Mouse (Mus musculus): ENCODE measurements at regions not wholly inside any gene's neighbourhood (a gene's known extent, or its start where the extent isn't known, plus 50 kb on each side); places are given as distances from the start of the nearest gene placed in this dataset.
"Not testable (repeated sequence)": the region's sequence is repeated elsewhere in the genome, so short reads cannot be mapped to it uniquely, and the experiment has no call there.

DNA sequence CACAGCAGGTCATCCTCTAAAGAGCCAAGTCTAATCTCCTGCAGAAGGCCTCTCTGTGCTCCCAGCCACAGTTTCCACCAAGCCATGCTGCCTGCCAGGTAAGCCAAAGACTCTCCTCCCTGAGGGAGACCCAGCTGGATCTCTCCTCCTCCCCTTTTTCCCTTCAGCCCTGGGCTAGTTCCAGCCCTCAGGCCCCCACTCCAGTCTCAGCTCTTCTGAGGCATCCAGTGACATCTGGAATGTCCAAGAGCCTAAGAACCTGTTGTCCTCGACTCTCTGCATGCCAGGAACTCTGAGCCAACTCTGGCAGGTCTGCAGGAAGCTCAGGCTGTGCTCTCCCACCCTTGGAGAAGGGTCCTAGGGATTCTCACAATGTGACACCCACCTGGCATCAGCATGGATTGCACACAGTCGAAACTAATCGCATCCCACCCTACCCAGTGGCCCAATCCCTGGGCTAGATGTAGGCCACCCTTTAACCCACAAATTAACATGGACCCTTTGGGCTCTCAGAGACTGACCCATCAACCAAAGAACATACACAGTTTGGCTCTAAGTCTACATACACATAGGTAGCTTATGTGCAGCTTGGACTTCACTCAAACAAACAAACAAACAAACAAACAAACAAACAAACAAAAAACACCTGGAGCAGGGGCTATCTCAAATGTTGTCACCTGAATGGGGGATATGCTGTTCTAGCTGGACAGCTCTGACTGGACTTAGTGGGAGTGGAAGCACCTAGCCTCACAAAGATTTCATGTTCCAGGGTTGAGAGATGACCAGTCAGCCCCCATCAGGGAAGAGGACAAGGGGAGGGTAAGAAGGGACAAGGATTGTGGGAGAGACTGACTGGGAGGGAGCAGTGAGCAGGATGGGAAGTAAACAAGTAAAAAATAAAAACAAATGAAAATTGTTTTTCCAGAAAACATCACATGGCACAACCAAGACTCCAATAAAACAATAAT is 57.9 kb upstream of the Zfp709 start:
- not testable (repeated sequence) for H3K4me1 ChIP-seq (replicated peaks); DNase-seq (ENCODE audit: low spot score); H3K36me3 ChIP-seq; H3K27ac ChIP-seq; H3K4me3 ChIP-seq; H3K27me3 ChIP-seq (ENCODE audit: insufficient read depth, poor library complexity, severe bottlenecking)
- H3K9me3 ChIP-seq, result peaks cover 10% of the 10 kb centered on the region
- 75% methylated on average over 3 of the region's 3 CpGs for WGBS

DNA sequence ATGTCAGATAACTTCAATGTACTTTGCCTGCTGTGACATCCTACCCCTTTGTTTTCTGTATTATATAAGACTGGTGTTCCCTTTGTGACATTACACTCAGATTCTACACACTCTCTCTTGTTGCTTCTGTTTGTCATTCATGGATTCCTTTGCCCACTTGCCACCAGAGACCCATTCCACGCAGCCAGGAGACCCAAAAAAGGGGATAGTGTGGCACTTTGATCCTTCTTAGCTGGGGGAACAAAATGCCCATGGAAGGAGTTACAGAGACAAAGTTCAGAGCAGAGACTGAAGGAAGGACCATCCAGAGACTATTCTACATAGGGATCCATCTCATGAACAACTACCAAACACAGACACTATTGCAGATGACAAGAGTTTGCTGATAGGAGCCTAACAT is 59.1 kb upstream of the Zfp709 start:
- not testable (repeated sequence) for H3K4me1 ChIP-seq (replicated peaks); H3K4me3 ChIP-seq; H3K36me3 ChIP-seq; H3K27me3 ChIP-seq (ENCODE audit: insufficient read depth, poor library complexity, severe bottlenecking); H3K27ac ChIP-seq; DNase-seq (ENCODE audit: low spot score)
- 70% methylated on average over 1 of the region's 1 CpGs for WGBS
- peaks cover 10% of the 10 kb centered on the region for H3K9me3 ChIP-seq

DNA sequence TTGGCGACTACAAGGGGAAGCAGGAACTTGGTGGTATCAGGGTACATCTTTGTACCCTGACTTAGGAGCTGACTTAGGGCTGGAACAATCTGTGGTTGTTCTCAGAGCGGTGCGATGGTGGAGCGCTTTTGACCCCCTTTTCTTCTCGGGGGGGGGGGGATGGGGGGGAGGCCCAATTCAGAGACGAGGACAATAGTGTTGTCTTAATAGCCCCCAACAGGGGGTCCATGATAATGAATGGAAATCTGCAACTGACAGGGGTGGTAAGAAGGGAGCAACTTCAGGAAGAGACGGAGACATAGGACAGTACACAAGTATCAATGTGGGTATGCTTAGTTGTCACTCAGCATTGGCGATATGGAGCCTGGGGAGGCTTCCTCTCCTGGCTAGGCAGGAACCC is 61.9 kb upstream of the Zfp709 start:
- not testable (repeated sequence) for H3K36me3 ChIP-seq; H3K4me1 ChIP-seq (replicated peaks); H3K4me3 ChIP-seq; H3K27ac ChIP-seq; H3K27me3 ChIP-seq (ENCODE audit: insufficient read depth, poor library complexity, severe bottlenecking)
- peak; percentile 3 for DNase-seq (ENCODE audit: low spot score)
- peaks cover 10% of the 10 kb centered on the region for H3K9me3 ChIP-seq
- WGBS, result 83% methylated on average over 8 of the region's 8 CpGs

DNA sequence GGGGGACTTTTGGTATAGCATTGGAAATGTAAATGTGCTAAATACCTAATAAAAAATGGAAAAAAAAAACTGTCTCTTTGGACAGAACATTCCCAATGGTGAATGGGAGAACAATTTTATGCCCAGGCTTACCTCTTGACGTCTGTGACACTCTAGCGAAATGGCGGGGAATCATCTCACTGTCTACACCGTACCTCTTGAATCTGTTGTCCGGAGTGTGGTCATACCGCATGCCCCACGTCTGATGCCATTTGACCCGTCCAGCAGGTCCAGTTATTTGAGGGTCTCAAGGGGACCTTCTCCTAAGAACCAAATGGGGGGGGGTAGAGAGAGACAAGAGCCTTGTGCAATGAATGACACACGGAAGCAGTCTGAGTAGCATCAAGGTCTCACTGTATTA is 62.4 kb upstream of the Zfp709 start:
- H3K27ac ChIP-seq; H3K4me1 ChIP-seq (replicated peaks); H3K4me3 ChIP-seq; H3K27me3 ChIP-seq (ENCODE audit: insufficient read depth, poor library complexity, severe bottlenecking); H3K36me3 ChIP-seq: not testable (repeated sequence)
- H3K9me3 ChIP-seq, result peaks cover 10% of the 10 kb centered on the region
- DNase-seq (ENCODE audit: low spot score), result peak; percentile 2
- WGBS, result 88% methylated on average over 9 of the region's 9 CpGs

DNA sequence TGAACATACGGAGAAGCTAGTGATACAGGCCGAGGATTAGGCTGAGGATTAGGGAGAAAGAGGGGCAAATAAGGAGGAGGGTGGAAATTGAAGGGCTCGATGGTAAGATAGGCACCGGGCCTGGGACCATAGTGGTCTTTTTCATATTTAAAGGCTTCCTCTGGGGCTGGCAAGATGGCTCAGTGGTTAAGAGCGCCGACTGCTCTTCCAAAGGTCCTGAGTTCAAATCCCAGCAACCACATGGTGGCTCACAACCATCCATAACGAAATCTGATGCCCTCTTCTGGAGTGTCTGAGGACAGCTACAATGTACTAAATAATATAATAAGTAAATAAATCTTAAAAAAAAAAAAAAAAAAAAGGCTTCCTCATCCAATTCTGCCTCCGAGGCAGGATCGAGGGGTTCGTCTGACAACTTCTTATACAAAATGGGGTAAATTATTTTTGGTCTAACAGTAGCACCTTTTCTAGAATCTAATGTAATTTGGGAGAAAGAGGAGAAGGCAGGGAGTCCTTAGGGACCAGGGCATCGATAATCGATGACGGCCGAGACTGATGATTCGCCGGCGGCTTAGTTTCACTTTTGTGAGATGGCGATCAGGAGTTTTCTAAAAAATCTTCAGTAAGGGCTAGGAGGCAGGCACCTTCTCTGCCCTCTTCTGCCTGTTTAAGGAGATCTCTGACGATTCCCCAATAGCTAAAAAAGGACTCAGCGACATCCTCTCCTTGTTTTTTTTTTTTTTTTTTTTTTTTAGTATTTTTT is 65.4 kb upstream of the Zfp709 start:
- WGBS, result 90% methylated on average over 20 of the region's 20 CpGs
- H3K27ac ChIP-seq; H3K36me3 ChIP-seq; H3K4me3 ChIP-seq; H3K4me1 ChIP-seq (replicated peaks); H3K27me3 ChIP-seq (ENCODE audit: insufficient read depth, poor library complexity, severe bottlenecking): not testable (repeated sequence)
- peak; percentile 1 for DNase-seq (ENCODE audit: low spot score)
- H3K9me3 ChIP-seq, result peaks cover 10% of the 10 kb centered on the region

DNA sequence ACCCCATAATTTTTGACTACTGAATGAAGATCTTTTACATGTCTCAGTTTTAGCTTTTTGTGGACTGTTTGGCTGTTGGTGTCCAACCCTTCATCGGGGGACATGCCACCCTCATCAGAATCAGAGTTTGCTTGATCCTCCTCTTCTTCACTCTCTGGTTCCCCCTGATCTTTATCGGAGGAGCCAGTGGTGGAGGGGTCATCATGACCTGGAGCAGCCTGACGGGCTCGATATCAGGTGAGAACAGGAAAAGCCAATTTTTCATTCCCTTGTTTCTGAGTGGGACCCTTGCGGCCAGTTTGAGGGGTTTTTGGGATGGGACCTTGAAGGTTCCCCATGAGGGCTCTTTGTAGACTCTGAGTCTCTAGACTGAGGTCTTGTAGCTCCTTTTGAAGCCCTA is 66.0 kb upstream of the Zfp709 start:
- WGBS, result 93% methylated on average over 5 of the region's 5 CpGs
- not testable (repeated sequence) for H3K27ac ChIP-seq; H3K4me1 ChIP-seq (replicated peaks); H3K4me3 ChIP-seq; H3K27me3 ChIP-seq (ENCODE audit: insufficient read depth, poor library complexity, severe bottlenecking); H3K36me3 ChIP-seq
- peak; percentile 2 for DNase-seq (ENCODE audit: low spot score)
- peaks cover 10% of the 10 kb centered on the region for H3K9me3 ChIP-seq

DNA sequence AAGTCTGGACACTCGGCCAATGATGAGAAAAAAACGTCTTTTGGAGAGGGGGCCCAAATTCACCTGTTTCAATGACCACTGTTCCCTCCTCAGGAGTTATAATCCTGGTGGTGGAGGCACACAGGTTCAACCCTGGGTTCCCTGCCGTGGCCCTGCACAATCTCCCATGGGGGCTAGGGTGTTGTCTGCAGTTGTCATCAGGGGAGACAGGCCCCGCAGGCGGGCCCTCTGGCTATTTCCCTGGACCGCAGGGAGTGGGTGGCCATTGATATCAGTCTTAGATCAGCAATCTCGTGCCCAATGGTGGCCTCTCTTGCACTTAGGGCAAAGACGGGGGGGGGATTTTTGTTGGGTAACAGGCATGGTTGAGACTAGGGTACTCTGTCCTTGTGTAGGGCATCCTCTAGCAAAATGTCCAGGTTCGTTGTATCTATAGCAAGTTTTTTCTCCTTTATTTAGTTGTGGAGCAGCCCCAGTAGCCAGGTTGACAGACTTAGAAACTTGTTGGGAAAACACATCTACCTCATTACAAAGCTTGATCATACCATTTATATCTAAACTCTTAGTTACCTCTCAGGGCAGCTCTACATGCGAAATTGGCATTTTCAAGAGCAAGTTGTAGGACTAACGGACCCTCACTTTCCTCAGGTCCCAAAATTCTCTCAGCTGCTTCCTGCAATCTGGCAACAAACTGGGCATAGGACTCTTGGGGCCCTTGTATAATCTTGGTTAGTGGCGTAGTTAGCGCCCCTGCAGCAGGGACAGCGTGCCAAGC is 66.9 kb upstream of the Zfp709 start:
- DNase-seq (ENCODE audit: low spot score); H3K27me3 ChIP-seq (ENCODE audit: insufficient read depth, poor library complexity, severe bottlenecking): not testable (repeated sequence)
- WGBS, result 90% methylated on average over 14 of the region's 14 CpGs

DNA sequence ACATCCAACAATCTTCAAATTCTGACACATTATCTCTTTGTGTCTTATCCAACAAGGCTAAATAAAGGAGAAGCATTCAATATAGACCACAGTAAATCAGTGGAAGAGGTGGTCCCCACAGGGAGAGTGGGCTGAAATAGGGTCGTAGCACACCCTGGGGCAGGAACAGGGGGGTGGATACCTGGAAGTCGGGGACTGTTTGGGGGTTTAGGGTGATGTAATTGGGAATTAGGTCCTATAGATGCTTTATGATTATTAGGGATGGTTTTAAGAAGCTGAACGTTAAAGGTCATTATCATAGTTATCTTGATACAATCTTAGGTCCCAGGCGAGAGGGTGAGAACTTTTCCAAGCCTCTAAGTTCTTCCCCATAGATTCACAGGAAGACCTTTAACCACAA is 67.9 kb upstream of the Zfp709 start:
- not testable (repeated sequence) for H3K27me3 ChIP-seq (ENCODE audit: insufficient read depth, poor library complexity, severe bottlenecking); H3K4me3 ChIP-seq; H3K4me1 ChIP-seq (replicated peaks); H3K9me3 ChIP-seq; H3K36me3 ChIP-seq; DNase-seq (ENCODE audit: low spot score); H3K27ac ChIP-seq
- 88% methylated on average over 4 of the region's 4 CpGs for whole genome bisulfite sequencing

More for the DNA sequence above, 66.9 kb upstream of the Zfp709 start:
- not testable (repeated sequence) for H3K36me3 ChIP-seq; H3K27ac ChIP-seq; H3K4me1 ChIP-seq (replicated peaks); H3K4me3 ChIP-seq; H3K9me3 ChIP-seq

DNA sequence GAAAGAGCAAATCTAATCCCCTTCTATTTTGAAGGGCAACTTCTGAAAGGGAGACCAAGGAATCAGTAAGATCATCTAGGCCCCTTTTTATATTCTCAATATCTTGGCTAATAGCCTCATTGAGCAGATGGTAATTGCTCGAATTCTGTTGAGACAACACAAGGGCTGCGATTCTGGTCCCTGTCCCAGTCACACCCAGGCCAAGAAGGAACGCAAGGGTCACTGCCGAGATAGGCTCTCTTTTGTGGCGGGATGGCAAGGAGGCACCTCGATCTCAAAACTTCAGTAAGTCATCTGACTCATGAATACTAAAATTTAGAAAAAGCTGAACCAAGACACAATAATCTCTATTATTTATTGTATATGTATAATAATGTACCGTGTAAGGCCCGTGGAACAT is 68.6 kb upstream of the Zfp709 start:
- not testable (repeated sequence) for H3K4me3 ChIP-seq; H3K36me3 ChIP-seq; H3K27ac ChIP-seq; H3K27me3 ChIP-seq (ENCODE audit: insufficient read depth, poor library complexity, severe bottlenecking); H3K9me3 ChIP-seq; H3K4me1 ChIP-seq (replicated peaks)
- 92% methylated on average over 8 of the region's 8 CpGs for WGBS
- DNase-seq (ENCODE audit: low spot score), result peak; percentile 2

DNA sequence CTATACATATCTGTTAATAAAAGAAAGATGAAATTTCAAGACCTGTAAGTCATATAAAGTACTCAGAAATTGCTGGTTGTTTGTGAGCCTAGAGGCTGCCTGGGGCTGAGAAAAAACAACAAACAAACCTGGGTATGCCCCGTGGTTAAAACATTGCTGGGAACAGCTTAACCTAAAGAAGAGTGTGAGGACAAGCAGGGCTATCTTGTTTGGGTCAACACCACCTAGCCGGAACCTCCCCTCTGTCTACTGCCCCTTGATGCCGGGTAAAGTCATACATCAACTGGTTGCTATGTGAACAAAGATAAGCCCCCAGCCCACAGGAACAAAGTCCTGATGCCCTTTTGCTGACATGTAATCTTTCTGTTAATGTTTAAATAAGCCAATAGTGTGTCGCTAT is 74.0 kb upstream of the Zfp709 start:
- H3K36me3 ChIP-seq; H3K4me1 ChIP-seq (replicated peaks); H3K27ac ChIP-seq; H3K9me3 ChIP-seq; DNase-seq (ENCODE audit: low spot score); H3K27me3 ChIP-seq (ENCODE audit: insufficient read depth, poor library complexity, severe bottlenecking); H3K4me3 ChIP-seq: not testable (repeated sequence)
- 78% methylated on average over 3 of the region's 4 CpGs for WGBS

DNA sequence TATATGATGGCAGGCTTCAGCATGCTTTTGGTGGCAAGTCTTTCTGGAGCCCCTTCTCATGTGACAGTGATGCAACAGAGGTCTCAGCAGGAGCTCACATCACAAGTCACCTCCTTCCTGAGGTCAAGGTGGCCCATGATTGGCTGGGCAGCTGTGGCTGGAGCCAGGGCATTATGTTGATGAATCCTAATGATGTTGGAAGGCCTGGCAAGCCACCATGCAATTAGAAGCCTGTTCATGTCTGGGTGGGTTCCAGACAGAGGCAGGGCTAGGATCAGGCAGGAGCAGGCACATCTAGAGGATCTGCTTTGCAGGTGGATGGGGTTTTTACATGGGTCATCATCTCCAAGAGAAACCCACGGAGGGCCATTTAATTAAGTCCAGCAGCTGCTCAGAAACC is 77.2 kb upstream of the Zfp709 start:
- H3K27ac ChIP-seq; H3K9me3 ChIP-seq; H3K36me3 ChIP-seq; DNase-seq (ENCODE audit: low spot score); H3K4me1 ChIP-seq (replicated peaks); H3K4me3 ChIP-seq; H3K27me3 ChIP-seq (ENCODE audit: insufficient read depth, poor library complexity, severe bottlenecking): not testable (repeated sequence)
- 85% methylated on average over 1 of the region's 1 CpGs for WGBS

DNA sequence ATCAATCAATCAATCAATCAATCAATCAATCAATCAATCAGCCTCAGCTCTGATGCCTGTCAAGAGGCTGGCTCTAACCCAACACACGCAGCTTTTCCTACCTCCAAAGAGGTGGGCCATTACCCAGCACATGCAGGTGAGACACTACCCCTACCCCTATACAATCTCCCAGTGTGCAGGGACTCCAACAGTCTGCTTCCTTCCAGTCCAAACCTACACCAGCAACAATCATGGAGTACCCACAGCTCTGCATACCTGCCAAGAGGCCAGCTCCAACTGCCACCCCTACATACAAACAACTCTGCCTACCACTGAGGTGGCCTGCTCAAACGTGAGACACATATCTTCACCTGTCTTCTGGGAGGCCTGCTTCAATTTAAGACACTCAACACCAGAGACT is 76.7 kb upstream of the Fcho1 start:
- H3K9me3 ChIP-seq; DNase-seq (ENCODE audit: low spot score); H3K4me1 ChIP-seq (replicated peaks); H3K27ac ChIP-seq; H3K4me3 ChIP-seq; H3K36me3 ChIP-seq; H3K27me3 ChIP-seq (ENCODE audit: insufficient read depth, poor library complexity, severe bottlenecking): not testable (repeated sequence)
- 70% methylated on average over 2 of the region's 2 CpGs for WGBS

DNA sequence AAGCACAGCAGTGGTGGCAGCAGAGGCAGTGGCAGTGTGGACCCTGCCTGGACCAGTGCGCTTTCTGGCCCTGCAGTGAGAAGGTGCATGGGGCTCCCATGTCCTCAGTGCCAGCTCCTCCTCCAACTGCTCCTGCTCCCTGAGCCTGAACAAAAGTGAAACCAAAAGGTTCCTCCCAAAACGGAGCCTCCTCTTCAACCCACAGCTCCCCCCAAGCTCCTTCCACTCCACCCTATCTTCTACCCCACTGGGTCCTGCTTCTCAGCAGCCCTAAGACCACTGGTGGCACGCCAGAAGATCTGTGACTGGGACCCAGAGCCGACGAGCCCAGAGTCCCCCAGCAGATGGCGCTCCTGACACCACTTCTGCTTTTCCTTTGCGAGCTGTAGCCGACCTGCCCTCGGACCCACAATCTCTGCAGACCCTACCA is 63.5 kb upstream of the Fcho1 start:
- not testable (repeated sequence) for H3K27me3 ChIP-seq (ENCODE audit: insufficient read depth, poor library complexity, severe bottlenecking); H3K27ac ChIP-seq; H3K36me3 ChIP-seq; H3K4me3 ChIP-seq; H3K9me3 ChIP-seq; DNase-seq (ENCODE audit: low spot score); H3K4me1 ChIP-seq (replicated peaks)
- WGBS, result 4% methylated on average over 5 of the region's 9 CpGs

Data from hindbrain, embryonic 10.5 days (tissue).